Mouse (Mus musculus) G1E-ER4 (cell line): ENCODE measurements around the gene Tubg1. TPM values are rescaled to one million over a fixed set of nuclear protein-coding genes. Genes with fewer than 3 reads are reported as not detected.

Experiments
- GATA1 ChIP-seq: IDR thresholded peaks from one replicate; pipeline ENCODE4 v1.8.0; 2012; ENCODE audit warnings: low read length, inconsistent platforms
- polyA plus RNA-seq: library from polyadenylated mRNA; stranded (reverse); fragments of >175 nt; gene quantifications from 2 replicates; pipeline ENCODE4 v1.2.3, GENCODE M21; 2012

Gene Tubg1
- polyA plus RNA-seq, 1 experiment, result 114 TPM

- no peak for TF ChIP-seq GATA1
Observed at GRCm38 (mm10) chr11:101130056-101130756, 10.5 kb downstream of the Tubg1 start.

DNA sequence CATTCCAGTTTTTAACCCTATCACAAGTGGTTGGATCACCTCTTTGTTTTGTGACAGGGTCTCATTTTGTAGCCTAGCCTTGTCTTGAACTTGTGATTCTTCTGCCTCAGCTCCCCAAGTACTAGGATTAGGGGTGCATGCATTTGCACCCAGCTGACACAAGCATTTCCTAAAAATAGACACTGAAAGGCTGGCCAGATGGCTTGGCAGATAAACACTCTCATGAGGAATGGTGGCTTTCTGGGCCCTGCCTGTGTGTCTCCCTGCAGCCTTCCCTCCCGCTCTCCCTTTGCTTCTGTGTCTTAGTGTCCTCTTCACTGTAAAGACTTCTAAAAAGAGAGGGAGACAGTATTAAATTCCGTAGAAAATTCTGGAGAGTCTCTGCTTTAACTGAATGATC is 11.4 kb downstream of the Tubg1 start:
- TF ChIP-seq GATA1, result no peak

- no peak for TF ChIP-seq GATA1
Observed at GRCm38 (mm10) chr11:101131701-101132100, 12.0 kb downstream of the Tubg1 start.

GRCm38 (mm10) chr11:101133037-101133436 is 13.3 kb downstream of the Tubg1 start:
- no peak for TF ChIP-seq GATA1

GRCm38 (mm10) chr11:101134217-101134865 is 14.6 kb downstream of the Tubg1 start:
- TF ChIP-seq GATA1, result no peak

DNA sequence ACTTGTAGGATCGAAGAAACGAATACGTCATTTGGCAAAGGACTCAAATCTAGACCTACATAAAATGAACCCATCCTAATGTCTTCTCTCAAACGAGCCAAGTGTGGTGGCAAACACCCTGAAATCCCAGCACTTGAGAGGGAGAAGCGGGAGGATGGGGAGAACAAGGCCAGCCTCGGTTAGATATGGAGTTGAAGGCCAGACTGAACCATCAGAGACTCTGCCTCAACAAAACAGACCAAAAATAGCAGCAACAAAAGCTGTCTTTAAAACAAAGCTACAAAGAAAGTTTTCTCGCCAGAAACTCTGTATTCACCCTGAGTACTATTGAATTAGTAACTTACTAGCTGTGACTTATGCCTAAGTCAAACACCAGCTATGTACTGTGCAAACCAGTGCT is 17.3 kb downstream of the Tubg1 start:
- TF ChIP-seq GATA1, result no peak

GRCm38 (mm10) chr11:101138536-101139181 is 18.9 kb downstream of the Tubg1 start:
- TF ChIP-seq GATA1, result no peak

DNA sequence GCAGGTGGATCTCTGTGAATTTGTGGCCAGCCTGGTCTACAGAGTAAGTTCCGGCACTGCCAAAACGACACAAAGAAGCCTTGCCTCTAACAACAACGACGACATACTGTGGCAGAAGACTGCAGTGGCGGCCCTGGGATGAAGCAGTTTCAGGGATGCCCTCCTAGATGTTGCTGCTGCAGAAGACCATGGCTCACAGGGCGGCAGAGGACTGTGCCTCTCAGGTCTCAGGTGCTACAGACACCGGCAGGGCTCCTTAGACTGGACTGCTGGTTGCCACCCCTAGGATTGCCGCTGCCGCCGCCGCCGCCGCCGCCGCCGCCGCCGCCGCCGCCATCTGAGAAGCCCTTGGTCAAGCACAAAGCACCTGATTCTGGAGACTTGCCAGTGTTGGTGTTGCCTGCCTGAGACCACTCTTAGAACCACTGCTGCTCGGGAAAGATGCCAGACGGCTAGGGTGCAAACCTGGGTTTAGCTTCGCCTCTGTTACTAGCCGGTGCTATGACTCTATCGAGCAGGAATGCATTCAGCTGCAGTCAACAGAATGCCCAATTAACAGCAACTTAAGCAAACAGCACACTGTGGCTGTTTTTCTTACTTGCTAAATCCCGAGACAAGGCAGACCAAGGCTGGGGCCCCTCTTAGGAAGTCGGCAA is 20.6 kb downstream of the Tubg1 start:
- no peak for TF ChIP-seq GATA1

GRCm38 (mm10) chr11:101141088-101141487 is 21.4 kb downstream of the Tubg1 start:
- no peak for TF ChIP-seq GATA1

GRCm38 (mm10) chr11:101142215-101142967 is 22.7 kb downstream of the Tubg1 start:
- TF ChIP-seq GATA1, result no peak

DNA sequence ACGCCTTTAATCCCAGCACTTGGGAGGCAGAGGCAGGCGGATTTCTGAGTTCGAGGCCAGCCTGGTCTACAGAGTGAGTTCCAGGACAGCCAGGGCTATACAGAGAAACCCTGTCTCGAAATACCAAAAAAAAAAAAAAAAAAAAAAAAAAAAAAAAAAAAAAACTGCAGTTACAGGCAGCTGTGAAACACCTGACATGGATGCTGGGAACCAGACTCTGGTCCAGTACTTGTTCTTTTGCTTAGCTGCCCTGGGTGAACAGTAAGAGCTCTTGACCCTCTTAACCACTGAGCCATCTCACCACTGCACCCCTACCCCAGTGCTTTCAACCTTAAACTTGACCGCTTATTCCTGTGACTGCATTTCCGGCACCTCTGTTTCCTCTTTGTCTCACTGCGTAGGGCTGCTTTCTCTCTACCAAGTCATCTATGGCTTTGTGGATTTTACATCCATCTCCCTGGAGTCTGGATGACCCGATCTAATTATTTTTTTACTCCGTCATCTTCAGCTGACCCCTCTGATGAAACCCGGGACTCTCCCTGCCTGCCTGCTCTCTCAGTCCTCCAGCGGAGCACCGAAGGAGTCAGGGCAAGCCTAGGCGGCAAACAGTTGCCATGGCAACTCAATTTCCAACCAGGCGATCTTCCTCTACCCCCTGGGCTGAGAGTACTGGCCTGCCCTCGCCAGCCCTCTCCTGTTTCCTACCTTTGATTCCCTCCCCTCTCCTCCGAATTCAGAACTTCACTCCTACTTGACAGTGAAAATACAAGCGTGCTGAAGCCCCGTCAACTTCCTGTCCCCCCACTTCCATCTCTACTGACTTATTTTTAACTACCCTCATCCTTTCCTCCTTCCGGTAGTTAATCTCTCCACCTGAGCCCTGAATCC is 23.8 kb downstream of the Tubg1 start:
- TF ChIP-seq GATA1, result no peak

- TF ChIP-seq GATA1, result no peak
Observed at GRCm38 (mm10) chr11:101146377-101146776, 26.6 kb downstream of the Tubg1 start.

- no peak for TF ChIP-seq GATA1
Observed at GRCm38 (mm10) chr11:101148751-101149150, 29.0 kb downstream of the Tubg1 start.
